Mouse (Mus musculus) monocyte, adult 5-6 weeks (primary cell): Measurements from ENCODE around the gene Errfi1. TPM values are rescaled to one million over a fixed set of nuclear protein-coding genes. Genes with fewer than 3 reads are reported as not detected.

Source experiments
- ATAC-seq: fragments of 153-309, 156-312 bp; replicated peaks from 2 replicates; pipeline ENCODE4 v1.8.0; 2017; ENCODE audit warnings: mild to moderate bottlenecking; ENCODE audit not compliant: low TSS enrichment, insufficient number of reproducible peaks, severe bottlenecking, poor library complexity, low FRiP score
- total RNA-seq: library from RNA; stranded (forward); fragments of 200-1000, 200-491, 200-594 nt; gene quantifications from 3 replicates; pipeline ENCODE4 v1.2.3, GENCODE M21; 2017

The Errfi1 gene
- 18.2 to 25.1 TPM (median 23.4 TPM) in 3 replicates for total RNA-seq

DNA sequence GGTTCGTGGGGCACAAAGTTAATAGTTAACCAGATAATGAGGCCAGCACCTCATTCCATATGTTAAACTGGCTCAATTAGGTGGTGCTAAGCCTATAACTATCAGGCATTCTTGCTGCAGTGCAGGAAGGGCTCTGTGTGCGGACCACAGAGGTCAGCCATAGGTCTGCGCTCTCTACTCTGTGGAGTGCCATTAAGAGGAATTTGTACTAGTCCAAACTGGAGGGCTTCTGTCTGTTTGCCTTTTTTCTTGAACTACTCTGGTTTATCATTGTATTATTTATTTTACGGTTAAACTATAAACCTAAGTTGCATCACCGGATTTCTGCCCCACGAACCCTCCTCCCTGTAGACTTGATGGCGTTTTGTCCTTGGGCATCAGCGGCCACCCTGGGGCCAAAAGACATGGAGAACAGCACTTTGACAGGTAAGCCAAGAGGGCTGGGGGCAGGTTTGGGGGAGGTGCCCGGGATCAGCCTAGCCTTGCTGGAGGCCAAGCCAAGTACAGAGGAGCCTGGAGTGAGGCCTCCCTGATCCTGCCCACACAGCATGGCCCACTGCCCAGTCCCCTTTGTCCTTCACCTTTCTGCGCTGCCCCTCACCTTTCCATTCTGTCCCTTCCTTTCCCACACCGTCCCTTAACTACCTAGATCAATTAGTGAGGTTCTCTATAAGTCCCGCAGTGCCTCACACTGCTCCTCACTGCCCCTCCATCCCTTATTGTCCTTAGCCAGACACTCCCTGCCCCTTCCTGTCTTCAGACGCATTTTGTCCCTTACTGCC is at the start of gene Errfi1:
Gene Errfi1 (plus strand): TSS at position 240 of the 782 bp plus-strand sequence.
- no peak for ATAC-seq

DNA sequence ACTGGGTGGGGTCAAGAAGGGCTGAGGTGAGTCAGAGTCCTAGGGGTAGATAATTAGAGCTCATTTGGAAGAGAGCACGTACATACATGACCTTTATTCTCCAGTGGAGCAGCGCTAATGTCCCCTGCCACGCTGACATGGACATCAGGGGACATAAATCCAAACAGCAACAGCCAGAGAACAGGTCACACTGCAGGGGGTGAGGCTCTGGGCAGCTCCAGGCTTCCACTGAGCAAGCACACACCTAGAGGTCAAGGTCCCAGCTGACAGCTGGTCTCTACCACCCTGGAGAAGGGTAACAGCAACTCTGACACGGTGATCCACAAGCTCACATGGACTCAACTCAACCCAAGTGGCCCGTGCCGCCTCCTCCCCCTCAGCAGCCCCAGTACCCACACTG is 49.5 kb upstream of the Errfi1 start:
- ATAC-seq, result no peak

DNA sequence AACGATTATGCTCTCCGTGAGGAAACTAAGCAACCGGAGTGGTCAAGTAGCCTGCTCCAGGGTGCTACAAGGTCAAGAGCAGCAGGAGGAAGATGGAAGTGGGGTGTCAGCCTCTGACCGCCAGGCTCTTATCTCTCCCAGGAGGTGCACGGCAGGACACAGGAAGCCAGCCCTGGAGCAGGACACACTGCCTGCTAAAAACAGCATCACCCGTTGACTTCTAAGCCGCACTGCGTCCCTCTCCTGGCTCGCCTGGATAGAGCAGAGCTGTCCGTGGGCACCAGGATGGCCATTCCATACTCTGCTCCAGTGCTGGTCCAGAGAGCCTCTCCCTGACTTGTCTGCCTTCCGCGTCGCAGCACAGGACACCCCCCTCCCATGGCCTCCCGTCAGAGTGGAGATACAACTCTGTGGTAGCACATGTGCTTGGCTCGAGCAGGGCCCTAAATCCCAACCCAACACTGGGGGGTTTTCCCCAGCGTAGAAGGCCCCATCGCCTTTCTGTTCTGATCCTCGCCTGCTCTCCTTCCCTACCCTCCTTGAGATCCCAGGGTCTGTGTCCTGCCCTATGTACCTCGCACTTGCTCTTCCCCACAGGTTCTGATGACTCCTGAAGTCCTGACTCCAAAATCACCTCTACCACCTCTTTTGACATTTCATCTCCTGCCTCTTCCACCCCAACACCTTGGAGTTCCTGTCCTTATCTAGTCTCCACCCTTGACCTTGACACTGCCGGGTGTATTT is 45.8 kb upstream of the Errfi1 start:
- ATAC-seq, result no peak

DNA sequence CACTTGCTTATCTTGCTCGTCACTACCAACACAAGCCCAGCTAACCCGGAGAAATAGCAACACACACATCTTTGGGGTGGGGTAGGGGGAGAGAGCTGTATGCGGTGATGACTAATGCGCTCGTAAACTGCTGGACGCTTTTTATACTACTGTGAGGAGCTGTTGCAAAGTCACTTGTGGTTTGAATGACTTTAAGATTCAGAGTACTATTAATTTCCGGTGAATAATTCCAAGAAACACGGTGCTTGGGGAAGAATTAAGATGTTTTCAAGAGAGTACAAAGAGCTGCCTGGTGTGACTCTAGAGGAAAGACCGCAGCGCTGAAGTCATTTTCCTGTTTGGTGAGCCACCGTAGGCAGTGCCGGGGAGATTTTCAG is 45.3 kb upstream of the Errfi1 start:
- peak; percentile 41; the same call in 1 of the 2 replicates for ATAC-seq

DNA sequence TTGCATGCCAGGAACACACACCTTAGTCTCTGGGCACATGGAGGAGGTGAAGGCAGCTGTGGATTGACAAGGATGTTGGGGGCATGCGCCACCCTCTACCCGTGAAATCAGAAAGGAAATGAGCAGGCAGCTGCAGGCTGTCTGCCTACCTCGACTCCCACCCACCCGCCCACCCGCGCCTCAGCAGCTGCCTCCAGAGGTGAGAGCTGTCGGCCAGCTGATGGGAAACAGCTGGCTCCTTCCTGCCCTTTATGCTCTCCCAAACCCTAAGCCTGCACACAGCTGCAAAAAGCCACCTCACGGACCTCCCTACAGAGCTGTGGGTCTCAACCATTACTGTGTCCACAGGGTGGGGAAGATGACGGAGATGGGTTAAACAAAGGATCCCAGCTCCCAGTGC is 44.4 kb upstream of the Errfi1 start:
- ATAC-seq, result no peak

DNA sequence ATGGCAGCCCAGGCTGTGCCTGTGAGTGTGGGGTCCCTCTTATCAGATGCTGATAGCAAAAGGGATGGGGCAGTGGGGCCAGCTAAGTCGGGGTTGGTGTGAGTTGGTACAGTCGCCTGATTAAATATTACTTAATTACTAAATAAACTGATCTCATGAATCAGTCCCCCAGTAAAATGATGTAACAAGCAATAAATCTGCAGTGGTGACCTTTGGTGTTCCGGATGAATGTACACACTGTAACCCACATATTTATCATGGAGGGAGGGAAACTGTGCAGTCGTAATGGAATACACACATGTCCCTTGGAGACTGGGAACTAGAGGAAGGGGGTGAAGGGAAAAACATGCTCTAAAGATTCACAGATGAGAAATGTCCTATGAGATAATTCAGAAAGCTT is 38.6 kb upstream of the Errfi1 start:
- no peak for ATAC-seq

DNA sequence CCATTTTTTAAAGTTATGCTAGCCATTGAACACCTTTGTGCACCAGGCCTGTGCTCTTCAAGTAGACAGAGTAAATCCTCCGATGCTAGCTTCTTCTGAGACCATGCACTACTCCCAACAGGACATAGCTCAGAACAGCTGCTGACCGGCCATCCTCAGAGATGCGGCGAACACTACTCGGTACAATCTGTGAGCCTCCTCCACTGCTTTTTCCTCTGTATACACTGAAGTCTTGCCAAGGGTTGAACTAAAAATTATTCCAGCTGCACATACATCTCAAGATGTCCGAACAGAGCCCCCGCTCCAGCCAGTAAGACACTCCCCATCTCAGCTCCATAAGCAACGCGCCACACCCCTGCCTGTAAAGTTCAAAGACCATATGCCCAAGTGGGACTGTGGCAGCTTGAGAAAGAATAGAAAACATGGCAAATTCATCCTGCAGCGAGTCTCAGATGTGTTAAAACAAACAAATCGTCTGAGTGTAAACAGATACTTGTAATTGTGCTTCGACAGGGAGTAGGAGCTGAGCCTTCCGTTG is 37.2 kb upstream of the Errfi1 start:
- no peak for ATAC-seq

DNA sequence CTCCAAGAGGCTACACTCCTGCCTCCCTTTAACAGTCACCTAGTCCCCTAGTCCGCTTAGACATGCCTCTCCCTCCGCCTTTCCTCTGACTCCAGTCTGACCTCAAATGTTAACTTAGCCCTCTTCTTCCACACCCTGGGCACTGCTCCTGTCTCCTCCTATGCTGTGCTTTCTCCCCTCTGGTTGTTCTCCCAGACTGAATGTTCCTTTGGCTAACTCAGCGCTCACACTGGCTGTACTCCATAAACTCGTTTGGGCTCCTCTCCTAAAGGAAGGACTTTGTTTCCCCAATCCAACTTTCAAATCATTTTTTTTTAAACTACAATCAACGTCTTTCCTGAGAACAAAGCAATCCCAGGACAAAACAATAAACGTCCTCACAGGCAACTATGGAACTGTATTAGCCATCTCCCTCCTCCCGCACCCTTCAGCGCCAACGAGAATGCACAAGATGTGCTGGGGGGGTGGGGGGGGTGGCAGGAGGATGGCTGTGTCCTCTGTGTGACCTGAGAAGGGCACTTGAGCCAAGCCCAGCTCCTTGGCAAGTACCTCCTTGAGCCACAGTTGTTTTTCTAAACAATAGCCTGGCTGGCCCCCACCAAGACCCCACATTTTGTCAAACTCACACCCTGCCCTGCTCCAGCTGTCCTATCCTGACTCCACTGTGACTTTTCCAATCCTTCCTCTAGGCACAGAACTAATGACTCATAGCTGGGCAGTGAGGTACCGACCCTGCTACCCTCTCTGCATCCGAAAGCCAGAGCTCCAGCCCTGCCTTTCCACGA is 34.4 kb upstream of the Errfi1 start:
- no peak for ATAC-seq

DNA sequence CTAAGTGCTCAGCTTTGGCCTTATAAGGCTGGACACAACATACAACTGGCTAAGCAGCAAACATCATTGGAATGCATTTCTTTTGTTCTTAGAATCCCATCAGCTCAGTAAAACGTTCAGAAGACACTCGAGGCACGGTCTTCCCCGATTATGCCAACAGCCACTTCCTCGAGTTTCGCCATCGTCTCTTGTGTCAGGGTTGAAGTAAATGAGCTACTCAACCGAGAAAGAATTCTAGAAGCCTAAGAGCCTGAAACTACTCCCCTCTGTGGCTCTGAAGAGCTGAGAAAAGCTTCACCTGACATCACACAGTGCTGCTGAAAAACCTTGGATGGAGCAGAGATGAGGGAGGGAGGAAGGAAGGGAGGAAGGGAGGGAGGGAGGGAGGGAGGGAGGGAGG is 32.3 kb upstream of the Errfi1 start:
- no peak for ATAC-seq

DNA sequence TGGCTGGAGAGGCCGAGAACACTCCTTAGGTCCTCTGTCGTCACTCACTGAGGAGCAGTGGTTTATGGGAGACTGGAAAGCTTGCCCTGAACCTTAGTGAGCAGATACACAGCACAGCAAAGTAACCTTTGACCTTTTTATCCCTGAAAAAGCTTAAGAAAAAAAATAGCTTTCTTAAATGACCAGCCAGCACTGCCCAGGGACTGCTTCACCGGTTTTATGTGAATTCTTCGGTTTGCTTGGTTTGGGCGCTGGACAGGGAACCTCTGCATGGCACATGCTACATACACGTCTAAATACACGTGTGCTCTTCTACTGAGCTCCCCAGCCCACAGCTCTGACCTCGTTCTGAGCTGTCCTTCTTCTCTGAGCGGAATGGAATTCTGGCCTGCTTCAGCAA is 31.1 kb upstream of the Errfi1 start:
- no peak for ATAC-seq

DNA sequence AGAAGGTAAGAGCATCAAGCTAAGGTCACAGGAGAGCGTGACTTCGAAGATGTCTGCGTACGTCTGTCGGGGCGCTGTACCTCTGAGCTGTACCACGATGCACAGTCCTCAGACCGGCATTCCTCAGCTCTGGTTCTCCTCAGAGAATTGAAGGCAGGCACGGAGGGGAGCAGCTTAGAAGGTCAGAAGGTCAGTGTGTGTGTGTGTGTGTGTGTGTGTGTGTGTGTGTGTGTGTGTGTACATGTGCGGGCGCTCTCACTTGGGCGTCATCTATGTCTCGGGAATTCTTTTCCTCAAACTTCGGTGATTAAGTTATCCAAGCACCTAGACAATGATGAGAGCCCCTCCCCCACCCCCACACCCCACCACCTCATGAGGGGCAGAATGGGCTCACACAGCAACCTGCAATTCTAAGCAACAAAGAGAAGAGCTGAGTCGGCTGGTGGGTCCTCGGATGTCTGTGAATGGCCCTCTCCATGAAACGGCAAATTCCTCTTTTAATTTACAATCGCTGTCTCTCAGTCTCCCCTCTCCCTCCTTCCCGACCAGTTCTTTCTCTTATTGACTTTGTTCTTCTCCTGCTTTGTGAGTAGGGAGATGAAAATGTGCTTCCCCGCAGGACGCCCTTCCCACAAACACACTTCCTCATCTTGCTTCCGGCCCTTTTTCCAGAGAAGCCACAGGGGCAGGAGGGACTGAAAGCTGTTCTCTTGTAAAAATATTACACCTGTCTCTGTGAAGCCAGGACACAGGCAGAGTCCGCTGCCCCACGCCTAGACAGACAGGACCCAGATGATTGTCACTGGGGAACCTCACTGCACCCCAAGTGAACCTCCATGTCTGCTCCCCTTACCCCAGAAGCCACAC is 29.9 kb upstream of the Errfi1 start:
- ATAC-seq, result no peak

DNA sequence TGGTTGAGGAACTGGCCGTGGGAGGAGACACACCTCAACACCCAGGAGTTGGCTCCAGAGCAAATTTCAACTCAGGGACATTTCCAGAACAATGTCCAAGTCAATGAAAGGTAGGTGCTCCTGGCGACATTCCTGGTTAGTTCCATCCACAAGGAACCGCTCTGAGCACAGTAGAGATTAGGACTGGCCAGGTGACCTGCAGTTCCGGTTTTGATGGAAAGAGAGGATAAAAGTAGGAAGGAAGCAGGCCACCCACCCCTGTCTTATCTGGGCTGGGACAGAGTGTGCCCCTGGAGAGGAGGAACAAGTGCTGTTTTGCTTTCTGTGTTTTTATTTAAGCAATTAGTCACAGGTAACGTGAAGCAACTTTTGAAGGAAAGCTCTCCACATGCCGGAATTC is 28.8 kb upstream of the Errfi1 start:
- ATAC-seq, result no peak

DNA sequence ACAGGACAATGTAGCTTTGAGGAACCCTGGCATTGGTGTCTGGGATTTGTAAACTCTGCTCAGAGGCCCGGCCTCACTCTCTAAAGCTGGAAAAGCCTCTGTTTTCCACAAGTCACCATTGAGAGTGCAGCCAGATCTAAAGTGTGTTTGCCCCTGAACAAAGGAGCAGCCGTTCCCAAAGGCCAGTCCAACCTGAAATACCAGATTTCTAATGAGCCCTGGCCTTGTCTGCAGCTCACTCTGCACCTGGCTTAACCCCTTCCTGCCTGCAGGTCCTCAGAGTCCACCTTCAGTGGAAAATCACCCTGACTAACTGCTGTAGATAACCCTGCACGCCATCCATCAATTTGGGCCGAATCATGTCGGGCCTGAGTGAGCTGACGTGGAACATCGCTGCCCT is 28.2 kb upstream of the Errfi1 start:
- ATAC-seq, result no peak

DNA sequence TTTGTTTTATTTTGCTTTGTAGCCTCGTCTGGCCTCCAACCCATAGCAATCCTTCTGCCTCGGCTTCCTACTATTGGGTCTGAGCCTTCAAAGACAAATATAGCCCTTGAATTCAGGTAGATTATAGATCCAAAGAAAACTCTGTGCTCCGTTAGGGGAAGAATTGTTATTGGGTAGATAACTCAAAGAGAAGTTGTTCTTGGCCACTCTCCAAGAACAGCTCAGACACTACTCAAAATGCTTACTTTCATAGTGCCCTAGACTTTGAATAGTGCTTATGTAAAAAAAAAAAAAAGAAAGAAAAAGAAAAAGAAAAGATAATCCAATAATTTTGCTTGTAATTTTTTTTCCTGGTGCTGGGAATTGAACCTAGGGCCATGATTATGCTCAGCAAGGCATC is 22.4 kb upstream of the Errfi1 start:
- ATAC-seq, result no peak

DNA sequence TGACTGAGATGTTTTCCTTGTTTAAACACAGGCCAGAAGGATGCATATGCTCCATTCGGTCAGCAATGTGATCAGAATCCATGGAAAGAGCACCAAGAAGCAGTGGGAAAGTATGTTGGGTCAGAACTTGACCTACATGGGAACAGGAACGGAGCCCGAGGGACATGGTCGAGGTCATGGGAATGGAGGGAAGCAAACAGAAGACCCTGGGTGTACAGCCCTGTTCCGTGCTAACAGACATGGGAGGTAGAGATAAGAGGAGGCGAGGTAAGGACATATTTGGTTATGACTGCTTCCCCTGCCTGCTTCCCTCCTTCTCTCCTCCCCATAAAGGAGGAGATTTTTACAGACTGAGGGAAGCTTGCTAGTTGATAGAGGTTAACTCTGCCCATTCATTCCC is 21.8 kb upstream of the Errfi1 start:
- ATAC-seq, result no peak

DNA sequence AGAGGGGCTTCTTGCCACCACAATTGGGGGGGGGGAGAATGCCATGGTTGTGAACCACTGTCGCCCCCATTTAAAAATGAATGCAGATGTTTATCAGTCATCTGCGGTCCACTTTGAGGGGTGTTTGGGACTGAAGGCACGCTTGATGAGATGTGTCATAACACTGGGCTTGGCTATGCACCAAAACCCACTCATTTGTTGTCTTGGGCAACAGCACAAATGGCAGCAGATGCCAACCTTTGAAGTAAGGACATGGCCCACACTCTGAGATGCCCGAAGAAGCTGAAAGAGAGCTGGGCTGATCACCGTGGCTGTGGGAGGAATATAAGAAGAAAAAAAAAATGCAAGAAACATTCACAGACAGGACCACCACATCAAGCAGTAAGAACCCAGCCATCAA is 18.6 kb upstream of the Errfi1 start:
- no peak for ATAC-seq

DNA sequence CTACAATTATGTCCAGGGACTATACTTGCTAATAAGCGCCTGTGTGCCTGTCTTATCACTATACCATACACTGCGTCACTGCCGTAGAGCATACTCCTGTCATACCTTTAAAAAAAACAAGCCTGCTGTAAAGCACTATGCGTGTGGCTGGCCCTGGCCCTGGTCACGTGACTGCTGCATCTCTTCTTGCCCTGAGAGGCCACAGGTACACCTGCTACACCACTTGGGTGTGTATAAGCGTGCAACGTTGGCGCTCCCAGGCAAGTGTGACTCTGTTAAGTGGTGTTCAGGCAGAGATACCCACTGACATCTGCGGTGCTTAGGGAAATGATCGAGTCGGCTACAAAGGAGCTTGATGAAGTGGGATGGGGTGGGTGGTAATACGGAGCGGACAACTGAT is 17.5 kb upstream of the Errfi1 start:
- ATAC-seq, result no peak

DNA sequence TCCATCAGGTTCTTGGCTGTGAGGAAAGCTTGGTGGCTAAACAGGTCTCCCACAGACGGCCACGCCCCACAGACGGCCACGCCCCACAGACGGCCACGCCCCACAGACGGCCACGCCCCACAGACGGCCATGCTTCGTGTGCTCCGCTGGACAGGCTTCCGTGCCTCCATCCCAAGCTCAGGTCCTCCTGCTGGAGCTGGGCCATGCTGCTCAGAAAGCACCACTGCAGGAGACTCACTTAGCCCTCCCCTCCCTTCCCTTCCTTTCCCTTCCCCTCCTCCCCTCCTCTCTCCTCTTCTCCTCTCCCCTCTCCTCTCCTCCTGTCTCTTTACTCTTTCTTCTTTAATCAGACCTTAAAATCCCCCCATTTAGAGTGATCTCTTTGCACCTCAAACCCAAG is 16.8 kb upstream of the Errfi1 start:
- ATAC-seq, result no peak
